8 mouse cellular contexts compared by ENCODE assay signal in the genomic region with DNA sequence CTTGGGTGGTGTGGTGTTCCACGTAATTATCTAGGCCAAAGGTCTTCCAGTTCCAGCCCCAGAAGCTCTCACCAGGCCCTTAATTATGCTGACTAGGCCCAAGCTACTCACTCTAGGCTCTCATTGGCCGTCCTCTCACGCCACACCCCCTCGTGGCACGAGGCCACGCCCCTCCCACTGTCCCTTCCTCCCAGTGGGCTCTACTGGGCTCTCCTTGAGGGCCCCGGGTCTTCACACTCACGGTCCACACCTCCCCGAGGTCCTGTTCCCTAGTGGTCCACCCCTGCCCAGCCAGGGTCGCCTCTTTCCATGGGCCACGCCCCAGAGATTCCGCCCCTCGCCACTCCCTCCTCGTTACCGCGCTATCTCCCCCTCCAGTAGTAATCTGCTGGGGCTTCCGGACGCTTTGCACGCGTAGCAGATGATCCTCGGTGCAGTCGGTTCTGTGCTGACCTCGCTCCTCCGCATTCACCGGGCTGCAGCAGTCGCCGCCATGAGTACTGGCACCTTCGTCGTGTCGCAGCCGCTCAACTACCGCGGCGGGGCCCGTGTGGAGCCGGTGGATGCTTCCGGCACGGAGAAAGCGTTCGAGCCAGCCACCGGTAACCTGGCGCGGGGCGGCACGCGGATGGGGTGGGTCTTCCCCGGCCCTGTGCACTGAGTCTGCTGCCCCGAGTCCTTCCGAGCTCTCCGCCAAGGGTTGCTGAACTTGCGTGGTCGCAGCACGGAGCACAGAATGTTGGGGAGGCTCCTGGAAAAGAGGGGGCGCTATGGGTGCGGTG. TPM values are rescaled to one million over a fixed set of nuclear protein-coding genes. Genes with fewer than 3 reads are reported as not detected.
DNase-seq lines count a peak whose midpoint lies in the region; ATAC-seq and TF ChIP-seq lines count a peak whose summit lies in the region.

Gene Aldh9a1 (plus strand): TSS at position 177 of the 782 bp plus-strand sequence.

- no peak for TF ChIP-seq CTCF in bone marrow macrophage, adult 2 months (IDR thresholded peaks at IDR 0.05; ENCODE audit: low read depth, low read length)
- TF ChIP-seq CTCF in embryonic fibroblast, embryonic 13.5 days (IDR thresholded peaks at IDR 0.05; ENCODE audit: borderline replicate concordance, insufficient read depth, low read length) = no peak

- peak within 1 kb of the TSS; percentile 76 for H3K9ac ChIP-seq in kidney, embryonic 14.5 days (ENCODE audit: low read depth, low read length)
- H3K9ac ChIP-seq in limb, embryonic 15.5 days = peak within 1 kb of the TSS; percentile 65

- H3K27ac ChIP-seq in bone marrow macrophage, adult 2 months (ENCODE audit: insufficient read depth, low read depth, low read length) = peak within 1 kb of the TSS; percentile 84
- 0 out of 2 replicates have a peak within 1 kb of the TSS, but pooled peaks have one; percentile 36 for H3K27ac ChIP-seq in embryonic fibroblast, embryonic 13.5 days (ENCODE audit: insufficient read depth, low read length)
- peak within 1 kb of the TSS; percentile 62 for H3K27ac ChIP-seq in kidney, embryonic 14.5 days (ENCODE audit: low read depth, low read length)
- peak within 1 kb of the TSS; percentile 86 for H3K27ac ChIP-seq in limb, embryonic 15.5 days

- no peak for TF ChIP-seq POLR2A in bone marrow macrophage, adult 2 months (IDR thresholded peaks at IDR 0.05; ENCODE audit: borderline replicate concordance, low read depth, low read length)
- peak; percentile 73 for TF ChIP-seq POLR2A in embryonic fibroblast, embryonic 13.5 days (IDR thresholded peaks at IDR 0.05; ENCODE audit: low read depth, low read length)

- H3K36me3 ChIP-seq in kidney, embryonic 14.5 days (ENCODE audit: control insufficient read depth, insufficient read depth, low read length) = peaks cover 10% of the 10 kb centered on the region; the same call in 1 of the 2 replicates
- H3K36me3 ChIP-seq in limb, embryonic 15.5 days = peaks cover 17% of the 10 kb centered on the region

- H3K27me3 ChIP-seq in kidney, embryonic 14.5 days (ENCODE audit: control insufficient read depth, insufficient read depth, low read length) = no peaks in the 10 kb centered on the region
- H3K27me3 ChIP-seq in limb, embryonic 15.5 days = no peaks in the 10 kb centered on the region

- peak; percentile 99 for ATAC-seq in kidney, embryonic 14.5 days (ENCODE audit: low FRiP score, low TSS enrichment)
- peak; percentile 92 for ATAC-seq in limb, embryonic 15.5 days (ENCODE audit: insufficient number of reproducible peaks, low FRiP score, low TSS enrichment, low read depth)

- H3K4me1 ChIP-seq in bone marrow macrophage, adult 2 months (ENCODE audit: control insufficient read depth, insufficient read depth, low read length) = peaks cover 3% of the 10 kb centered on the region
- H3K4me1 ChIP-seq in embryonic fibroblast, embryonic 13.5 days (ENCODE audit: control insufficient read depth, insufficient read depth, low read length) = no peaks in the 10 kb centered on the region
- H3K4me1 ChIP-seq in kidney, embryonic 14.5 days (ENCODE audit: control insufficient read depth, insufficient read depth, low read length) = no peaks in the 10 kb centered on the region
- H3K4me1 ChIP-seq in limb, embryonic 15.5 days = 0 out of 2 replicates have a peak, but pooled peaks cover 7% of the 10 kb centered on the region

- H3K9me3 ChIP-seq in kidney, embryonic 14.5 days (ENCODE audit: control insufficient read depth, low read length) = no peaks in the 10 kb centered on the region
- no peaks in the 10 kb centered on the region for H3K9me3 ChIP-seq in limb, embryonic 15.5 days

- DNase-seq in A20 (ENCODE audit: low read depth, low spot score) = peak; percentile 96
- DNase-seq in heart, adult 9 months (ENCODE audit: low spot score in 2 of 2) = peak; percentile 94 to 95
- peak; percentile 69 to 81 for DNase-seq in monocyte, adult 2 months (ENCODE audit: low read depth in 1 of 2, low spot score in 2 of 2)
- peak; percentile 80 to 87 for DNase-seq in spleen, postnatal 36 days (ENCODE audit: low spot score in 2 of 2)

- H3K4me2 ChIP-seq in kidney, embryonic 14.5 days (replicated peaks; ENCODE audit: low read depth, low read length) = peak within 1 kb of the TSS; percentile 87
- H3K4me2 ChIP-seq in limb, embryonic 15.5 days = peak within 1 kb of the TSS; percentile 77

- H3K4me3 ChIP-seq in bone marrow macrophage, adult 2 months (ENCODE audit: insufficient read depth, low read length) = peak within 1 kb of the TSS; percentile 95
- H3K4me3 ChIP-seq in embryonic fibroblast, embryonic 13.5 days (ENCODE audit: insufficient read depth, low read length) = peak within 1 kb of the TSS; percentile 65
- peak within 1 kb of the TSS; percentile 73 for H3K4me3 ChIP-seq in kidney, embryonic 14.5 days (ENCODE audit: low read length)
- peak within 1 kb of the TSS; percentile 76 for H3K4me3 ChIP-seq in limb, embryonic 15.5 days

- under 1% methylated on average over 55 of the region's 55 CpGs for WGBS in kidney, embryonic 14.5 days
- under 1% methylated on average over 55 of the region's 55 CpGs for WGBS in limb, embryonic 15.5 days

RNA-seq across cellular contexts. Expression of gene Aldh9a1, which starts in this region (rescaled TPM):
- polyA plus RNA-seq in bone marrow macrophage, adult 2 months (2012; ENCODE audit: insufficient read depth, insufficient read length, missing spikeins) = 94.8 and 97.4 TPM in 2 replicates
- 18.2 and 22.9 TPM in 2 replicates for polyA plus RNA-seq in embryonic fibroblast, embryonic 13.5 days (2011; ENCODE audit: insufficient read length, low read depth, missing spikeins)
- polyA plus RNA-seq in kidney, embryonic 14.5 days (2014; fragmentation: Nextera tagmentation; extraction: Ambion mirVana) = 27.8 and 46.6 TPM in 2 replicates
- 56.9 and 57.8 TPM in 2 replicates for polyA plus RNA-seq in limb, embryonic 15.5 days (2015; fragmentation: Nextera tagmentation; extraction: Ambion mirVana)

Comparison
In these comparisons a context has a peak if more than half of its experiments do, and no peak if none do; other contexts are left out.
1. Peak in every context shown above with its lines: DNase-seq, ATAC-seq, H3K4me3 ChIP-seq and H3K27ac ChIP-seq.
2. H3K27ac ChIP-seq: peak in every context shown above with its lines; median percentile 86 in limb, embryonic 15.5 days; 84 in bone marrow macrophage, adult 2 months; 62 in kidney, embryonic 14.5 days; 36 in embryonic fibroblast, embryonic 13.5 days.